Mouse (Mus musculus) heart, embryonic 13.5 days (tissue): Measurements from ENCODE around the gene Trpv1. TPM values are rescaled to one million over a fixed set of nuclear protein-coding genes. Genes with fewer than 3 reads are reported as not detected.

Source experiments
- ATAC-seq: fragments of 200-750 bp; cut with Nextera tagmentation; 2 replicates; pipeline ENCODE4 v1.8.0; 2017; ENCODE audit warnings: moderate TSS enrichment; ENCODE audit not compliant: insufficient number of reproducible peaks, low FRiP score, low TSS enrichment; ENCODE audit errors: extremely low read depth
- H3K27ac ChIP-seq: fragments of 300-500 bp; sonication (generic); replicated peaks from 2 replicates; pipeline ENCODE4 v1.5.1; 2015; ENCODE audit warnings: moderate library complexity, mild to moderate bottlenecking, inconsistent platforms
- H3K27me3 ChIP-seq: fragments of 300-500 bp; sonication (generic); replicated peaks from 2 replicates; pipeline ENCODE4 v1.6.1; 2015; ENCODE audit warnings: mild to moderate bottlenecking, inconsistent platforms
- H3K36me3 ChIP-seq: fragments of 300-500 bp; sonication (generic); 2 replicates; pipeline ENCODE4 v1.6.1; 2015; ENCODE audit warnings: mild to moderate bottlenecking, inconsistent platforms
- H3K4me1 ChIP-seq: fragments of 300-500 bp; sonication (generic); 2 replicates; pipeline ENCODE4 v1.6.1; 2015; ENCODE audit warnings: inconsistent platforms
- H3K4me2 ChIP-seq: fragments of 300-500 bp; sonication (generic); 2 replicates; pipeline ENCODE4 v1.6.1; 2015; ENCODE audit warnings: inconsistent platforms, mild to moderate bottlenecking, moderate library complexity
- H3K4me3 ChIP-seq: fragments of 300-500 bp; sonication (generic); 2 replicates; pipeline ENCODE4 v1.5.1; 2015; ENCODE audit warnings: moderate library complexity, mild to moderate bottlenecking, inconsistent platforms
- H3K9ac ChIP-seq: fragments of 300-500 bp; sonication (generic); 2 replicates; pipeline ENCODE4 v1.6.1; 2015; ENCODE audit warnings: inconsistent platforms, mild to moderate bottlenecking, moderate library complexity
- H3K9me3 ChIP-seq: fragments of 300-500 bp; sonication (generic); 2 replicates; pipeline ENCODE4 v1.6.1; 2016; ENCODE audit warnings: inconsistent platforms
- WGBS: fragments of 180-500 bp; shearing (Covaris S2); methylation state at CpG from one replicate; pipeline ENCODE4 v1.1.7; 2015; ENCODE audit warnings: mixed read lengths; 5-methylcytosine and 5-hydroxymethylcytosine counted together
- polyA plus RNA-seq: library from polyadenylated mRNA; unstranded; fragments of >200 nt; fragmentation: Nextera tagmentation; extraction: Ambion mirVana; gene quantifications from 2 replicates; pipeline ENCODE4 v1.2.1, GENCODE M21; 2015

Trpv1 gene
- polyA plus RNA-seq, result not detected in 2 replicates

DNA sequence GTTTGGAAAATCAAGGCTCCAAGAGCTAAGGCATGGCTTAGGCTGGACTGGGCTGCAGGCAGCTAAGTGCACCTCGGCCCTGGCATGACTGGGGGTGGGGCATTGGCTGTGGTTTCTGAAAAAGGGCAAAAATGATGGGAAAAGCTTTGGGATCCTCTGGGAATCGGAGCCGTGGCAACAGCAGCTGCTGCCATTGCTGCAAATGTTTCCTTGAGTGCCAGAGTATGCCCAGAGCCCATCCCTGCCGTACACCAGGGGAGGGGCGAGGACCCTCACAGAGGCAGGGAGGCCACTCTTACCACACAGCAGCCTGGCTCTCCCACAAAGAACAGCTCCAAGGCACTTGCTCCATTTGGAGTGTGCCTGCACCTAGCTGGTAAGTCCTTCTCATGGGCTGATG, at the start of gene Trpv1:
Trpv1 (plus strand) TSS at position 301 of the 400 bp plus-strand sequence.
- Histone ChIP-seq H3K4me1 (peaks cover 11% of the 10 kb centered on the region), H3K4me3 (no peak within 1 kb of the TSS), H3K27me3 (no peaks in the 10 kb centered on the region), H3K9ac (no peak within 1 kb of the TSS), H3K36me3 (no peaks in the 10 kb centered on the region), H3K27ac (no peak within 1 kb of the TSS), H3K4me2 (no peak within 1 kb of the TSS), H3K9me3 (no peaks in the 10 kb centered on the region)
- 78% methylated on average over 5 of the region's 5 CpGs for WGBS
- no peak for ATAC-seq

DNA sequence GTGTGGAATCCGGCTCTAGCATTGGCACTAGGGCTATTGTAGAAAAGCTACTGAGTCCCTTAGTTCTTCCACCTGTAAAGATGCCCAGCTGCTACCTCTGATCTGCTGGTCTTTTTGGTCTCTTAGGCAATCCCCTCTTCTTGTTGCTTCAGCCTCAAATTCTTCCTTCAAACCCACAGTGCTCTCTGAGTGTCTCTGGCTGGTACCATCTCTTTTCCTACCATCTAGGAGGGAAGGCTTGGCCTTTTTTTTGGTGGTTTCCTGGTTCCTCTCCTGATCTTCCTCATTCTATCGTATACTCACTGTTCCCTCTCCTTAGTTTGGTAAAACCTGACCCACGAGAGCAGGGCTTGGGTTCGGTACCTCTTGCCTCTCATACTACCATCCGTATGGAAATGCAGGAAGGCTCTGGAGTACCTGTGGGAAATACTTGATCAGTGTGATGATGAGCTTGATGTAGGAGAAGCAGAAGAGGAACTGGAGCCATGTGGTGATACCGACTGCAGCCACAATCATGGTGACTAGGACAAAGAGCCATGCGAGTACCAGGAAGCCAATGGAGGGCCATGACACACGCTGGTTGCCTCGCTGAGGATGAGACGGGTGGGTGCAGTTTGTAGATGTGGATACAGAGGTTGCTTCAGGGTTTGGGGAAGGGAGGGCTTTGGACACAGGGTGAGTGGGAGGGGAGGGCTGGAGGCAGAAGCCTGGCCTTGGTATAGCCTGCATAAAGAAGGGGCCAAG, 48.0 kb upstream of the Trpv1 start:
- H3K36me3 ChIP-seq, result peaks cover 90% of the 10 kb centered on the region
- H3K27me3 ChIP-seq, result no peaks in the 10 kb centered on the region
- no peaks in the 10 kb centered on the region for H3K9me3 ChIP-seq
- ATAC-seq, result no peak
- no peak overlapping the region for H3K4me3 ChIP-seq
- no peak overlapping the region for H3K4me2 ChIP-seq
- no peak overlapping the region for H3K9ac ChIP-seq
- no peak overlapping the region for H3K27ac ChIP-seq
- no peaks in the 10 kb centered on the region for H3K4me1 ChIP-seq
- WGBS, result 86% methylated on average over 10 of the region's 10 CpGs

DNA sequence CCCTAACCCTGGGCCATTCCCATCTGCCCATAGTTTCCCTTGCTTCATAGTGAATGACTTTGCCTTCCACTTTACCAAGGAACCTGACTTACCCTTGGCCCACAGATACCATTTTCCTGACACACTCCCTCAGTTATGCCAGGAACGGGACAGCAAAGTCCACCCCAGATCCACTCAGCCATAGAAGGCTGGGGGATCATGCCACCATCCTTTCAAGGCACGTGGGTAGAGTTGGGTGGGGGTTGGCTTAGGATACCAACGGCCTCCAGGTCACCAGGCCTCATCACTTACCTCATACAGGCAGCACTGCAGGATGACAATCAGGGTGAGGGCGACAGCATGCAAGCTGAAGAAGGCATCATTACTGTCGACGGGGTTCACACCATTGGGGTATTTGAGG, 46.9 kb upstream of the Trpv1 start:
- H3K9ac ChIP-seq, result no peak overlapping the region
- H3K4me1 ChIP-seq, result no peaks in the 10 kb centered on the region
- no peak overlapping the region for H3K4me3 ChIP-seq
- no peak overlapping the region for H3K27ac ChIP-seq
- no peaks in the 10 kb centered on the region for H3K27me3 ChIP-seq
- ATAC-seq, result no peak
- H3K9me3 ChIP-seq, result no peaks in the 10 kb centered on the region
- 88% methylated on average over 6 of the region's 6 CpGs for WGBS
- no peak overlapping the region for H3K4me2 ChIP-seq
- H3K36me3 ChIP-seq, result peaks cover 97% of the 10 kb centered on the region

DNA sequence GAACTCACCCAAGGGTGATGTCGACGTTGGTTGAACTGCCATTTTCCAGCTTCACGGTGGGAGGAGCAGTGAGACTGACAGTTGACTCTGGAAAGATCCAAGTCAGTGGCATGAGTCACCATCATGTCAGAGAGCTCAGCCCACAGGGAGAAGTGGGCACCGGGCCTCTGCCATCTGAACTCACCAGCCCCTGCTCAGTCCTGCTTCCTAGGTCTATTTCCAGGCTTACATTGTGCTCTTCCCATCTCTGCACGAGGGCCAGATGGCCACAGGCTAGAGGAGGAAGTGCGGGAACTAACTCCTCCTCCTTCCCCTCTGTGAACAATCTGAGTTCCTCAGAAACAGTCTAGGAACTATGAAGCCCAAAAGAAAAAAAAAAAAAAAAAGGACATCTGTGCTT, 41.0 kb upstream of the Trpv1 start:
- ATAC-seq, result no peak
- Histone ChIP-seq H3K4me1 (peaks cover 3% of the 10 kb centered on the region), H3K36me3 (peaks cover 61% of the 10 kb centered on the region), H3K27ac (no peak overlapping the region), H3K4me2 (no peak overlapping the region), H3K9me3 (no peaks in the 10 kb centered on the region), H3K27me3 (no peaks in the 10 kb centered on the region), H3K9ac (no peak overlapping the region), H3K4me3 (no peak overlapping the region)
- 73% methylated on average over 6 of the region's 6 CpGs for WGBS

GRCm38 (mm10) chr11:73194444-73194843, 39.6 kb upstream of the Trpv1 start:
- Histone ChIP-seq H3K4me2 (no peak overlapping the region), H3K9me3 (no peaks in the 10 kb centered on the region), H3K36me3 (peaks cover 47% of the 10 kb centered on the region), H3K27ac (no peak overlapping the region), H3K4me3 (no peak overlapping the region), H3K4me1 (peaks cover 8% of the 10 kb centered on the region), H3K27me3 (no peaks in the 10 kb centered on the region), H3K9ac (no peak overlapping the region)
- WGBS, result 63% methylated on average over 2 of the region's 2 CpGs
- no peak for ATAC-seq

- Histone ChIP-seq H3K9ac (peak overlapping the region; percentile 92), H3K9me3 (no peaks in the 10 kb centered on the region), H3K27me3 (no peaks in the 10 kb centered on the region), H3K4me2 (peak overlapping the region; percentile 98), H3K4me1 (peaks cover 16% of the 10 kb centered on the region), H3K27ac (0 out of 2 replicates have a peak overlapping the region, but pooled peaks have one; percentile 68), H3K36me3 (peaks cover 10% of the 10 kb centered on the region), H3K4me3 (peak overlapping the region; percentile 85)
- ATAC-seq, result no peak
- WGBS, result 3% methylated on average over 1 of the region's 1 CpGs
Observed at GRCm38 (mm10) chr11:73198190-73198589, 35.9 kb upstream of the Trpv1 start.

DNA sequence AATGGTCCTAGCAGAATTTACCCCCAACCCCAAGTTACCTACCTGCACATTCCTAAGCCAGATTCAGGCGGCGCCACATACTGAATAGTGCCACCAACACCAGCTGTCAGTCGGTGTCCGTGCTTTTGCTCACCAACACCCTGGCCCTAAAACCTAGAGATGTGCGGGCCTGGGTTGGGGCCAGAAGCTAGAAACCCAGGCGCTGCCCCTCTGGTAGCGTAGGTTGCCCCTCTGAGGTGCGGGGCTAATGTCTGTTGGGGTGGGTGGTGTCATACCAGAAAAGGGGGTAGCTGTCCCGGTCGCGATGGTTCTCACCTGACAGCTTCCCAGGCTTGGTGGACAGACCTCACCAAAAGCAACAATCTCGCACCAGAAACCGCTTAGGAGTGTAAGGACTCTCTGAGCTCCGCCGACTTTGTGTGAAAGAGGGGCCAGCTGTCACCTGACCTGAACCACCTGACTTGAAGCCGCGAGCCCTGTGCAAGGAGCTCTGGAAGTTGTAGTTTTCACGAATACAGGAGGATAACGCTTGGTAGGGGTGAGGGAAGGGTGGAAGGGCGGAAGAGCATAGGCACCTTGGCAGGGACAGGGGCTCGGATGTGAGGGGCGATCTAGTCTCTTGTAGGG, 35.4 kb upstream of the Trpv1 start, which contains the start of gene Ctns:
Ctns (minus strand) TSS at position 440 of the 627 bp plus-strand sequence.
- Histone ChIP-seq H3K36me3 (peaks cover 10% of the 10 kb centered on the region), H3K4me3 (peak within 1 kb of the TSS; percentile 85), H3K4me1 (peaks cover 16% of the 10 kb centered on the region), H3K27me3 (no peaks in the 10 kb centered on the region), H3K9me3 (no peaks in the 10 kb centered on the region), H3K4me2 (peak within 1 kb of the TSS; percentile 98), H3K27ac (peak within 1 kb of the TSS; percentile 68), H3K9ac (peak within 1 kb of the TSS; percentile 92)
- WGBS, result 2% methylated on average over 22 of the region's 22 CpGs
- peak; percentile 91 for ATAC-seq

GRCm38 (mm10) chr11:73199230-73199712, 34.8 kb upstream of the Trpv1 start, which contains the start of gene Shpk:
Shpk (plus strand) TSS chr11:73199460.
- peak; percentile 96 for ATAC-seq
- Histone ChIP-seq H3K4me2 (peak within 1 kb of the TSS; percentile 98), H3K9ac (peak within 1 kb of the TSS; percentile 92), H3K4me1 (peaks cover 16% of the 10 kb centered on the region), H3K36me3 (peaks cover 10% of the 10 kb centered on the region), H3K27ac (peak within 1 kb of the TSS; percentile 68), H3K4me3 (peak within 1 kb of the TSS; percentile 85), H3K9me3 (no peaks in the 10 kb centered on the region), H3K27me3 (no peaks in the 10 kb centered on the region)
- WGBS, result under 1% methylated on average over 32 of the region's 32 CpGs

DNA sequence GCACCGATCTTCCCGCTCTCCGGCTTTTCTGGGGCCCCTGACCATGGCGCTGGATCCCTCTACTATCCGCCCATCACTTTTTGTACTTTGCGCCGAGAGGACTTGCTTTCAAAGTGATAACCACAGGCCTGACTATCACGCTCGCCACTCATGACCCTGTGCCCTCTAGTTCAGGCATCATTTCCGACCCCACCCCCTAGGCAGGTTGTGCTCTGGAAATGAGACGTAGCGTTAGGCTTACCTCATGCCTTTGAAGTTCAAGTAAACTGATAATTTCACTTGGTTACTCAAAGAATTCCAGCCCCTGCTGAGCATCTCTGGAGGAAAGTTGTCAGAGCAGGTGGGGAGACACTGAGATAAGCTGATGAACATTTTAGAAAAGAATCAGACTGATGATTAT, 34.2 kb upstream of the Trpv1 start:
- 3% methylated on average over 12 of the region's 12 CpGs for WGBS
- no peaks in the 10 kb centered on the region for H3K9me3 ChIP-seq
- H3K27ac ChIP-seq, result peak overlapping the region; percentile 42; the same call in 1 of the 2 replicates

DNA sequence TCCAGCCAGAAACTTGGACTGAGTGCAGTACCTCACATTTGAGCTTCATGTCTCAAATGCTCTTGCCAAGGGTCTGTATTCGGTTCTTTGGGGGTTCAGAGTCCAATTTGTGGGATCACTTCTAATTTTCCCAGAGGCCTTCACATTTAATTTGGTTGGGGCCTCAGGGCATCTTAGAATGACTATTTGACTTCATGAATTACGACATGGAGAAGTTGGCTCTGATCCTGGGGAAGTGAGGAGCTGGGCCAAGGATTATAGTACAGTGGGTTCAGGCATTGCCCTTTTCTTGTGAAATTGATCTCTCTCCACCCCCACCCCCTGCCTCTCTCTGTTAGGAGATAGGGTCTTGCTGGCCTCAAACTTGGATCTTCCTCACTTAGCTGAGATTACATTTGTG, 33.1 kb upstream of the Trpv1 start:
- Histone ChIP-seq H3K36me3 (no peaks in the 10 kb centered on the region; the same call in 1 of the 2 replicates), H3K27ac (no peak overlapping the region), H3K27me3 (no peaks in the 10 kb centered on the region), H3K4me2 (no peak overlapping the region), H3K4me3 (no peak overlapping the region), H3K9me3 (no peaks in the 10 kb centered on the region), H3K4me1 (peaks cover 16% of the 10 kb centered on the region), H3K9ac (no peak overlapping the region)
- ATAC-seq, result no peak
- 74% methylated on average over 2 of the region's 2 CpGs for WGBS

More for the DNA sequence above, 34.2 kb upstream of the Trpv1 start:
- no peak for ATAC-seq
- H3K36me3 ChIP-seq, result peaks cover 10% of the 10 kb centered on the region
- peak overlapping the region; percentile 98 for H3K4me2 ChIP-seq
- H3K4me3 ChIP-seq, result peak overlapping the region; percentile 85
- no peaks in the 10 kb centered on the region for H3K27me3 ChIP-seq
- peak overlapping the region; percentile 92 for H3K9ac ChIP-seq
- peaks cover 16% of the 10 kb centered on the region for H3K4me1 ChIP-seq

DNA sequence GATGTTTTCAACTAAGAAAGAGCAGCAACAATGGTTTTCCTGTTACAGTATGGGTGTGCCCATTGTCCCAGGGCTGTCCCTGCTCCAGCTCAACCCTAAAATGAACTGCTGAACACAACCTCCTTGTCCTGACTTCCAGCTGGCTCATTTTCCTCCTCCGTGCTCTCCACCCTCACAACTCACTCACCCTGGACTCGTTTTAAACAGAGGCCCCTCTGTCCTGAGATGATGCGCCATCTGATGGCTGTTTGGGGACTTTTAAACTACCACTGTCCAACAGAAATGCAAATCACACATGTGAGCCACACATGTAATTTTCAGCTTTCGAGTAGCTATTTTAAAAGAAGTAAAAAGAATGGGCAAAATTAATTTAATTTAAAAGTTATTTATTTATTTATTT, 32.5 kb upstream of the Trpv1 start:
- Histone ChIP-seq H3K27ac (no peak overlapping the region), H3K36me3 (no peaks in the 10 kb centered on the region), H3K4me1 (peaks cover 16% of the 10 kb centered on the region), H3K9me3 (no peaks in the 10 kb centered on the region), H3K4me2 (no peak overlapping the region), H3K9ac (0 out of 2 replicates have a peak overlapping the region, but pooled peaks have one; percentile 14), H3K4me3 (no peak overlapping the region), H3K27me3 (no peaks in the 10 kb centered on the region)
- no peak for ATAC-seq
- WGBS, result 39% methylated on average over 4 of the region's 4 CpGs
